Mouse (Mus musculus): ENCODE measurements at regions not wholly inside any gene's neighbourhood (a gene's known extent, or its start where the extent isn't known, plus 50 kb on each side); places are given as distances from the start of the nearest gene placed in this dataset.

DNA sequence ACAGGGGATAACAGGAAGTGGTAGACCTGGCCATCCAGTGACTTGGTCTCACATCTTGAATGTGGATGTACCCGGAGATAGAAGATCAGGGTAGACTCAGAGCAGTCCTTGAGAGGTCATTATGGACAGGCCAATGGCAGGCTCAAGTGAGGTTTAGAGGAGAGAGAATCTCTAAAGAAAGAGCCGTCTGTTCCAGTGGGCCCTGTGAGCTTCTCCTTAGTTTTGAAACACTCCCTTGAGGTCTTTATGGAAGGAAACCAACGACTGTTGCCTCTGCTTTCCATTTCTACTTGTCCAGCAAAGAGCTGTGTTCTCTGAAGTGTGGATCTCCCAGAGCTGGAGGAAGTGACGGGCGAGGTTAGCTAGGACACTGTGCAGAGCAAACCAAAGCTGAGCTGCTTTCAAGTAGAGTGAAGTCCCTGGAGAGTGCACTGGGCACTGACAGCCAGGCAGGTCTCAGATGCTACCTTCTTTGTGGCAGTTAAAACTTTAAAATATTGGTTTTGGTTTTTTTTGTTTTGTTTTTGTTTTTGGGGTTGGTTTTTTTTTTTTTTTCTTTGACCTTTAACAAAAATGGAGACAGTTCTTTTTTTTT, 332.9 kb upstream of the Satb1 start:
- no peak overlapping the region for H3K4me2 ChIP-seq (ENCODE audit: low read depth)
- no peak for TF ChIP-seq CTCF (IDR thresholded peaks at IDR 0.05; ENCODE audit: low read depth)
- H3K4me1 ChIP-seq (ENCODE audit: insufficient read depth), result no peaks in the 10 kb centered on the region
- no peak for ATAC-seq
- H3K27ac ChIP-seq (ENCODE audit: low read depth, low read length), result no peak overlapping the region
- no peaks in the 10 kb centered on the region for H3K27me3 ChIP-seq (ENCODE audit: insufficient read depth, low read length)
- H3K4me3 ChIP-seq (ENCODE audit: low read depth, low read length), result no peak overlapping the region
- no peak overlapping the region for H3K9ac ChIP-seq
- 90% methylated on average over 5 of the region's 5 CpGs for WGBS
- H3K36me3 ChIP-seq (ENCODE audit: insufficient read depth), result no peaks in the 10 kb centered on the region
- DNase-seq, result no peak
- no peaks in the 10 kb centered on the region for H3K9me3 ChIP-seq (ENCODE audit: low read length)

DNA sequence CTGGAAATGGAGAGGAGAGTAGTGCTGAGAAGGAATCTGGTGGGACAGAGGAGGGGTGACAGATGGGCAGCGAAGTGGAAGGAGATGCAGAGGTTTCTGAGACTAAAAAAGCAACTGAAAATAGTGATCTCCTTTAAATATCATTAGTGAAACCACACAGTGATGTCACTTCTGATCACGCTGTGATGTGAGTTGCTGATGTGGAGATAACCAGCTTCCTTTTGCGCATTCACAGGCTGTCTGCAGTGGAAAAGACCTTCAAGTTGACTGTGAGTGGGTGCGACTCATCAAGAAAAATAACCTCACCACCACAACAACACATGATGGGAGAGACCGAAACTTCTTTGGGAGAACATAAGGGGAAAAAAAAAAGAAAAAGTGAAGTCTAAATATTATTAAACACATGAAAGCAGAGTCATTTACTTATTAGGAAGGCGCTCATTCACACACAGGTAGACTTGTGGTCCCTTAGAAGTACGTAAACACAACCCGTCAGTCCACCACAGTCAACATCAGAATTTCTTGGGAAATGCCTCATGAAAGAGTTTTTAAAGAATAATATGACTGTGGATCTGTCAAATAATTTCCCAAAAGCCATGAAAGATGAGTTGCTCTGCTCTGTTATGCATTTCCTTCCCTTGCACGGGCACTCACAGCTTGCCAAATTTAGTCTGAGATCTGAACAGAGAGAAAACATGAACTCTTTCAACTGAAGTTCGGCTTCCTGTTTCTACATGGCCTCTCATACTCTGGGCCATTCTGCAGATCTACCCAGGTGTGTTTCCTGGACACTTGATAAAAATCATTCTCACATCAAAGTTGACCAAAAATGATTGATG, 329.7 kb upstream of the Satb1 start:
- Histone ChIP-seq H3K9ac (no peak overlapping the region), H3K4me3 (ENCODE audit: low read depth, low read length) (no peak overlapping the region), H3K4me1 (ENCODE audit: insufficient read depth) (no peaks in the 10 kb centered on the region), H3K27ac (ENCODE audit: low read depth, low read length) (no peak overlapping the region), H3K36me3 (ENCODE audit: insufficient read depth) (no peaks in the 10 kb centered on the region), H3K27me3 (ENCODE audit: insufficient read depth, low read length) (no peaks in the 10 kb centered on the region), H3K9me3 (ENCODE audit: low read length) (no peaks in the 10 kb centered on the region), H3K4me2 (ENCODE audit: low read depth) (no peak overlapping the region)
- TF ChIP-seq CTCF (IDR thresholded peaks at IDR 0.05; ENCODE audit: low read depth), result no peak
- no peak for DNase-seq
- 92% methylated on average over 10 of the region's 10 CpGs for WGBS
- ATAC-seq, result no peak

DNA sequence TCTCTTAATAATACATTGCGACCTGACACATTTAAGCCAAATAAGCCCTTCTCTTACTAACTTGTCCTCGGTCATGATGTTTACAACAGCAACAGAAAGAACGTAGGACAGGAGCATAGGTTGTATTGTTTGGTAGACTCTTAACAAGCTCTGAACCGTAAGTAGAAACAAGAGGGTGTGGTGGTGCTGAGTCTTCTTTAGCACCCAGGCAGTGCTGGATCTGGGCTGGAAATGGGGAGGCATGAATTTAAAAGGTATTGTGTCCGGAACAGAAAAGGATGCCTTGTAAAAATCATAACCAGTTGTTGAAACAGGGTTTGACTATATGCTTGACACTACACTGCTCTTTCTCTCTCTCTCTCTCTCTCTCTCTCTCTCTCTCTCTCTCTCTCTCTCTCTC, 317.4 kb upstream of the Satb1 start:
- Histone ChIP-seq H3K27ac (ENCODE audit: low read depth, low read length) (no peak overlapping the region), H3K4me3 (ENCODE audit: low read depth, low read length) (no peak overlapping the region), H3K4me1 (ENCODE audit: insufficient read depth) (no peaks in the 10 kb centered on the region), H3K27me3 (ENCODE audit: insufficient read depth, low read length) (no peaks in the 10 kb centered on the region), H3K4me2 (ENCODE audit: low read depth) (no peak overlapping the region), H3K9me3 (ENCODE audit: low read length) (no peaks in the 10 kb centered on the region), H3K36me3 (ENCODE audit: insufficient read depth) (no peaks in the 10 kb centered on the region), H3K9ac (no peak overlapping the region)
- WGBS, result 94% methylated on average over 5 of the region's 5 CpGs
- TF ChIP-seq CTCF (IDR thresholded peaks at IDR 0.05; ENCODE audit: low read depth), result no peak
- no peak for ATAC-seq
- DNase-seq, result no peak

DNA sequence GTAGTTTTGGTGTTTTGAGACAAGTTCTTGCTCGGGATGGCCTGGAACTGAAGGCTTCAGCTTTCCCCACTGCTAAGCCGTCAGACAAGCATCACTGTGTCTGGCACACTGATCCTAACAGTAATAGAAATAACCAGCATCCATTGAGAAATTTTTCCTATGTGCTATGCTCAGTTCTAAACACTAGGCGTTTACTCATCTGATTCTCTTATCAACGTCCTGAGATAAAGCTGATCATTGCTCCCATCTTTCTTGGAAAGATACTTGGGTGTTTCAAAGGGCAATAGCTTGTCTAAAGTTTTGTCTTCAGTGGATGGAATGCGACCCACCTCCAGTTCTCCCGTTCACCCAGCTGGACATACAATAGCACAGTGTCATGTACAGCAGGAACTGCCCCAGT, 316.7 kb upstream of the Satb1 start:
- H3K36me3 ChIP-seq (ENCODE audit: insufficient read depth), result no peaks in the 10 kb centered on the region
- TF ChIP-seq CTCF (IDR thresholded peaks at IDR 0.05; ENCODE audit: low read depth), result no peak
- no peak overlapping the region for H3K4me3 ChIP-seq (ENCODE audit: low read depth, low read length)
- H3K27me3 ChIP-seq (ENCODE audit: insufficient read depth, low read length), result no peaks in the 10 kb centered on the region
- no peak overlapping the region for H3K27ac ChIP-seq (ENCODE audit: low read depth, low read length)
- H3K9me3 ChIP-seq (ENCODE audit: low read length), result no peaks in the 10 kb centered on the region
- ATAC-seq, result no peak
- 86% methylated on average over 6 of the region's 6 CpGs for WGBS
- no peak for DNase-seq
- no peak overlapping the region for H3K9ac ChIP-seq
- no peak overlapping the region for H3K4me2 ChIP-seq (ENCODE audit: low read depth)
- H3K4me1 ChIP-seq (ENCODE audit: insufficient read depth), result no peaks in the 10 kb centered on the region

DNA sequence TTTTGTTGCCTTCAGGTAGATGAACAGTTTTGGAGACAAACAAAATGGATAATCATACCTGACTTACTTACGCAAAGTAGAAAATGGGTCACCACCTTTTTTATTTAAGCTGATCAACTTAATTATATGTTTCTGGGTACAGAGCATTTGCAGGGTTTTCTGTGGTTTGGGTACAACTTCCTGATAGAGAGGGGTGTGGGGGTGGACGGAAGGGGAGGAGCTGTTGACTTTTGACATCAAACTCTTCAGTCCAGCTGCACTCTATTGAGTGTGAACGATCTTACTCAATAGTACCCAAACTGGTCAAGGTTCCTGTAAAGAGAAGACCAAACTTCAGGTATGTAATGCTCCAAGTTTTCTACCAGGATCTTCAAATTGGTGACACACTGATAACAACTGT, 316.0 kb upstream of the Satb1 start:
- WGBS, result 92% methylated on average over 3 of the region's 3 CpGs
- Histone ChIP-seq H3K4me1 (ENCODE audit: insufficient read depth) (no peaks in the 10 kb centered on the region), H3K4me3 (ENCODE audit: low read depth, low read length) (no peak overlapping the region), H3K9ac (no peak overlapping the region), H3K27me3 (ENCODE audit: insufficient read depth, low read length) (no peaks in the 10 kb centered on the region), H3K4me2 (ENCODE audit: low read depth) (no peak overlapping the region), H3K9me3 (ENCODE audit: low read length) (no peaks in the 10 kb centered on the region), H3K27ac (ENCODE audit: low read depth, low read length) (no peak overlapping the region), H3K36me3 (ENCODE audit: insufficient read depth) (no peaks in the 10 kb centered on the region)
- DNase-seq (no peak), ATAC-seq (no peak)
- no peak for TF ChIP-seq CTCF (IDR thresholded peaks at IDR 0.05; ENCODE audit: low read depth)

DNA sequence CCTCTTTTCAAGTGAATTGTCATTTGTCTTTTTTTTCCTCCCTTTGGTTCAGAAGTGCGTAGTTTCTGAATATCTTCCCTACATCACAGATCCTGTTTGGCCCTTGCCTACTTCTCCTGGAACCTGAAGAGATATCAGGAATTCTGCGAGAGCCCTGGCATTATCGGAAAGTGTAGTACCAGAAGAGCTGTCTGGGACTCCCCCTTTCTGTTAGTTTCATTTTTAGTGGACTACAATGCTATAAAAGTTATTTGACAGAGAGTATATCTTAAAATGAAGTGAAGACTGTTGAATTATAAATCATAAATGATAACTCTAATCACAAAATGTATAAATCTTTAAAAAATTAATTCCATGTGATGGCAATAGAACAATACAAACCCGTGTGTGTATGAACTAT, 270.8 kb upstream of the Satb1 start:
- no peak for DNase-seq
- H3K4me1 ChIP-seq (ENCODE audit: insufficient read depth), result no peaks in the 10 kb centered on the region
- no peaks in the 10 kb centered on the region for H3K36me3 ChIP-seq (ENCODE audit: insufficient read depth)
- no peak overlapping the region for H3K4me2 ChIP-seq (ENCODE audit: low read depth)
- no peak overlapping the region for H3K4me3 ChIP-seq (ENCODE audit: low read depth, low read length)
- no peaks in the 10 kb centered on the region for H3K27me3 ChIP-seq (ENCODE audit: insufficient read depth, low read length)
- no peak for ATAC-seq
- WGBS, result 91% methylated on average over 4 of the region's 4 CpGs
- H3K27ac ChIP-seq (ENCODE audit: low read depth, low read length), result no peak overlapping the region
- no peaks in the 10 kb centered on the region for H3K9me3 ChIP-seq (ENCODE audit: low read length)
- no peak overlapping the region for H3K9ac ChIP-seq
- TF ChIP-seq CTCF (IDR thresholded peaks at IDR 0.05; ENCODE audit: low read depth), result no peak

DNA sequence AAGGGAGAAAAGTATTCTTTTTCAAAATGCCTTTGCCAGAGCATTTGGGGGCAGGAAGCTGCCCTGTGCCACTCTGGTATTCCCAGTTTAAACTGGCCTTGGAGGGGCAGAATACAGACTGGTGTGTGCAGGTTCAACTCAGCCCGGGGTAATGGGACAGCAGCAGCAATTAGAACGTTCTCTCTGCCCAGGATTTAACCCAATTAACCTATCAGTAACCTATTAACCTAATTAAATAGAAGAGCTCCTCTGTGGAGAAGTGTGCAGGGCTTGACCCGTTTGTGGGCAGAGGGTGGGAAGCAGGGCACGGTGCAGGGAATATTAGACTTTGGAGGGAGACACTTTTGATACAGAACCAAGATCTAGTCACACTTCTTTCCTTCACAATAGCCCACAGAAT, 252.7 kb upstream of the Satb1 start:
- Histone ChIP-seq H3K36me3 (ENCODE audit: insufficient read depth) (no peaks in the 10 kb centered on the region), H3K9ac (no peak overlapping the region), H3K27ac (ENCODE audit: low read depth, low read length) (no peak overlapping the region), H3K27me3 (ENCODE audit: insufficient read depth, low read length) (no peaks in the 10 kb centered on the region), H3K9me3 (ENCODE audit: low read length) (no peaks in the 10 kb centered on the region), H3K4me2 (ENCODE audit: low read depth) (no peak overlapping the region), H3K4me1 (ENCODE audit: insufficient read depth) (no peaks in the 10 kb centered on the region), H3K4me3 (ENCODE audit: low read depth, low read length) (no peak overlapping the region)
- DNase-seq (no peak), ATAC-seq (no peak)
- TF ChIP-seq CTCF (IDR thresholded peaks at IDR 0.05; ENCODE audit: low read depth), result no peak
- WGBS, result 26% methylated on average over 4 of the region's 4 CpGs

All from forebrain, postnatal 0 days (tissue).